Mouse (Mus musculus): Measurements from ENCODE around the gene Ube2q2.

DNA sequence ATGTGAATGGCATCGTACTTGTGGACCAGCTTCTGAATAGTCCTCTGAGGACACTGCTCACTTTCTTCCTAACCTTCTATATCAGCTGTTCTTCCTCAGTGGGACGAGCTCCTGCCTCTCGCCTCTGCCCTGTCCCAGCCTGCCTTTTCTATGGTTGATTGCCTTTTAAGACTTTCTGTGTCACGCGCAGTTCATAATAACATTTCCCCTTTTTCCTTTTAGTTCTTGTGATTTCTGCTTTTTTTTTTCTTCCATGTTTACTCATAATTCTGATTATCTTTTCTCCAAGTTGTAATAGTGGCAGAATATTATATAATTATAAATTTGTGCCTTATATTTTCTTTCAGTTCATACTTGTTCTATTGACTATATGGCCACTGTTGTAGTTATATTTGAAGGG lies 4.3 kb downstream of the Ube2q2 start:
- TF ChIP-seq CTCF (IDR thresholded peaks at IDR 0.05; ENCODE audit: extremely low read depth, insufficient read length, insufficient replicate concordance, low read depth, low read length): no peak
- no peak for TF ChIP-seq POLR2A (IDR thresholded peaks at IDR 0.05; ENCODE audit: low read depth, low read length)
